In the genomic region with DNA sequence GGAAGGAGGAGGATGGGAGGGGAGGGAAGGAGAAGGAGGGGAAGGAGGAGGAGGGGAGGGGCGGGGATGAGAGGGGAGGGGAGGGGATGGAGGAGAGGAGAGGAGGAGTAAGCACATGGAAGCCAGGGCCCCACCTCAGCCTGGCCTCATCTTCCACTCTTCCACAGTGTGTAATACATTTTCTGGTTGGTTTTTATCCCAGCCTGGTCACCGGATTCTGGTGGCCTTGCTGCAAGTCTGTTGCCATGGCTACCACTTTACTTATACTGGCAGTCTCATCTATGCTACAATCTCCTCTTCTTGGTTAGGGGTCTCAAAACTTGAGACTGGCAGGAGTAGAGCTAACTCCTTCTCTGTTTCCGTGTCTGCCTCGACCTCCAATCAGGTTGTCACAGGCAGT, we compare ENCODE assay signal across 17 mouse cellular contexts.
DNase-seq lines count a peak whose midpoint lies in the region; ATAC-seq lines count a peak whose summit lies in the region.
"Had no signal": no experiment of that assay in that cellular context is flagged by ENCODE, and none has a peak within 500 bp of the region (broad histone marks: within the 10 kb centered on the region; RNA-seq: fewer than 3 reads in every experiment).

No protein-coding gene starts in this region.

- 38% methylated on average over 3 of the region's 4 CpGs for WGBS in forebrain, embryonic 13.5 days
- WGBS in forebrain, embryonic 11.5 days, result 79% methylated on average over 4 of the region's 4 CpGs
- 44% methylated on average over 3 of the region's 4 CpGs for WGBS in hindbrain, embryonic 15.5 days
- 36% methylated on average over 4 of the region's 4 CpGs for WGBS in midbrain, embryonic 15.5 days

- H3K4me2 ChIP-seq in forebrain, embryonic 13.5 days, result no peak overlapping the region
- no peak overlapping the region for H3K4me2 ChIP-seq in forebrain, embryonic 11.5 days (ENCODE audit: low read depth, low read length, severe bottlenecking)
- no peak overlapping the region for H3K4me2 ChIP-seq in hindbrain, embryonic 15.5 days
- H3K4me2 ChIP-seq in midbrain, embryonic 15.5 days, result no peak overlapping the region
- H3K4me2 ChIP-seq: heart, embryonic 13.5 days; limb, embryonic 15.5 days had no signal

- H3K36me3 ChIP-seq in forebrain, embryonic 13.5 days (ENCODE audit: poor library complexity, severe bottlenecking), result no peaks in the 10 kb centered on the region
- no peaks in the 10 kb centered on the region for H3K36me3 ChIP-seq in forebrain, embryonic 11.5 days (ENCODE audit: control insufficient read depth, insufficient read depth, low read length)
- H3K36me3 ChIP-seq in hindbrain, embryonic 15.5 days, result no peaks in the 10 kb centered on the region
- H3K36me3 ChIP-seq in midbrain, embryonic 15.5 days (replicated peaks), result no peaks in the 10 kb centered on the region
- H3K36me3 ChIP-seq: heart, embryonic 13.5 days; limb, embryonic 15.5 days had no signal

- no peak for DNase-seq in forebrain, embryonic 11.5 days (ENCODE audit: low spot score)
- peak; percentile 41 for DNase-seq in brain, adult 2 months (ENCODE audit: low read depth, low spot score)
- DNase-seq in gastrocnemius, postnatal 14 days, result no peak
- no peak for DNase-seq in adrenal gland, postnatal 10 days
- no peak for DNase-seq in heart, adult 8-10 months (ENCODE audit: low spot score)
- DNase-seq: cerebellum, postnatal 10 days; embryo, embryonic 11 days; heart, postnatal 36 days; kidney, adult 11 months; kidney, postnatal 36 days; right cerebral cortex, postnatal 4 days; thymus, postnatal 25 days had no signal

- no peaks in the 10 kb centered on the region for H3K4me1 ChIP-seq in forebrain, embryonic 13.5 days
- no peaks in the 10 kb centered on the region for H3K4me1 ChIP-seq in forebrain, embryonic 11.5 days (replicated peaks; ENCODE audit: control insufficient read depth, insufficient read depth, low read length)
- no peaks in the 10 kb centered on the region for H3K4me1 ChIP-seq in hindbrain, embryonic 15.5 days (replicated peaks)
- H3K4me1 ChIP-seq in midbrain, embryonic 15.5 days, result peaks cover 12% of the 10 kb centered on the region; the same call in 1 of the 2 replicates
- H3K4me1 ChIP-seq: heart, embryonic 13.5 days; limb, embryonic 15.5 days had no signal

- no peaks in the 10 kb centered on the region for H3K9me3 ChIP-seq in forebrain, embryonic 13.5 days (replicated peaks)
- no peaks in the 10 kb centered on the region for H3K9me3 ChIP-seq in forebrain, embryonic 11.5 days (ENCODE audit: control insufficient read depth, low read length)
- no peaks in the 10 kb centered on the region for H3K9me3 ChIP-seq in hindbrain, embryonic 15.5 days
- H3K9me3 ChIP-seq in midbrain, embryonic 15.5 days, result no peaks in the 10 kb centered on the region
- H3K9me3 ChIP-seq: limb, embryonic 15.5 days had no signal

- peak; percentile 73 for ATAC-seq in forebrain, embryonic 13.5 days
- no peak for ATAC-seq in forebrain, embryonic 11.5 days (replicated peaks; ENCODE audit: low FRiP score)
- ATAC-seq in hindbrain, embryonic 15.5 days (ENCODE audit: low FRiP score, low read depth), result peak; percentile 73
- peak; percentile 95 for ATAC-seq in midbrain, embryonic 15.5 days (replicated peaks)

- H3K27me3 ChIP-seq in forebrain, embryonic 13.5 days, result no peaks in the 10 kb centered on the region
- H3K27me3 ChIP-seq in forebrain, embryonic 11.5 days (ENCODE audit: control insufficient read depth, insufficient read depth, low read length), result no peaks in the 10 kb centered on the region
- no peaks in the 10 kb centered on the region for H3K27me3 ChIP-seq in hindbrain, embryonic 15.5 days
- no peaks in the 10 kb centered on the region for H3K27me3 ChIP-seq in midbrain, embryonic 15.5 days (replicated peaks)
- H3K27me3 ChIP-seq: limb, embryonic 15.5 days had no signal

- intact Hi-C loops in gastrocnemius, postnatal 14 days (cut with DNase I; ENCODE audit: low total_unique reads), result loop anchor here (10.0 kb wide), 1 partner anchor 313 kb away; the partner anchor contains the start of gene Cldn11

- no peak overlapping the region for H3K4me3 ChIP-seq in forebrain, embryonic 13.5 days
- no peak overlapping the region for H3K4me3 ChIP-seq in forebrain, embryonic 11.5 days (ENCODE audit: low read depth, low read length)
- no peak overlapping the region for H3K4me3 ChIP-seq in hindbrain, embryonic 15.5 days
- no peak overlapping the region for H3K4me3 ChIP-seq in midbrain, embryonic 15.5 days
- H3K4me3 ChIP-seq: heart, embryonic 13.5 days; limb, embryonic 15.5 days had no signal

- H3K27ac ChIP-seq in forebrain, embryonic 13.5 days, result no peak overlapping the region
- no peak overlapping the region for H3K27ac ChIP-seq in forebrain, embryonic 11.5 days (ENCODE audit: low read depth, low read length)
- H3K27ac ChIP-seq in hindbrain, embryonic 15.5 days (replicated peaks), result no peak overlapping the region
- H3K27ac ChIP-seq in midbrain, embryonic 15.5 days, result no peak overlapping the region
- H3K27ac ChIP-seq: heart, embryonic 13.5 days; limb, embryonic 15.5 days had no signal

- H3K9ac ChIP-seq in forebrain, embryonic 13.5 days, result no peak overlapping the region
- H3K9ac ChIP-seq in forebrain, embryonic 11.5 days (ENCODE audit: low read length), result no peak overlapping the region
- no peak overlapping the region for H3K9ac ChIP-seq in hindbrain, embryonic 15.5 days
- no peak overlapping the region for H3K9ac ChIP-seq in midbrain, embryonic 15.5 days
- H3K9ac ChIP-seq: heart, embryonic 13.5 days; limb, embryonic 15.5 days had no signal
